Mouse (Mus musculus) small intestine, adult 2 months (tissue): ENCODE results near the gene Olfr531. TPM values are rescaled to one million over a fixed set of nuclear protein-coding genes. Genes with fewer than 3 reads are reported as not detected.

Source experiments
- H3K27ac ChIP-seq: fragments of 200-500 bp; 2 replicates; pipeline ENCODE4 v1.5.1; 2012; ENCODE audit warnings: low read depth, low read length, control low read depth, inconsistent platforms; ENCODE audit not compliant: insufficient read depth
- H3K27me3 ChIP-seq: fragments of 200-500 bp; 2 replicates; pipeline ENCODE4 v1.6.1; 2012; ENCODE audit warnings: mild to moderate bottlenecking, moderate library complexity, low read length, inconsistent platforms; ENCODE audit not compliant: control insufficient read depth, insufficient read depth
- H3K36me3 ChIP-seq: fragments of 200-500 bp; 2 replicates; pipeline ENCODE4 v1.6.1; 2012; ENCODE audit warnings: mild to moderate bottlenecking, low read length, control low read depth, inconsistent platforms; ENCODE audit not compliant: control insufficient read depth, insufficient read depth
- H3K4me1 ChIP-seq: fragments of 200-500 bp; 2 replicates; pipeline ENCODE4 v1.6.1; 2012; ENCODE audit warnings: low read length, inconsistent platforms, mixed read lengths; ENCODE audit not compliant: control insufficient read depth, insufficient read depth, insufficient read length
- H3K4me3 ChIP-seq: fragments of 200-500 bp; 2 replicates; pipeline ENCODE4 v1.5.1; 2012; ENCODE audit warnings: low read depth, mild to moderate bottlenecking, control low read depth, inconsistent platforms, low read length, moderate library complexity
- CTCF ChIP-seq: fragments of 200-500 bp; IDR thresholded peaks from 2 replicates; pipeline ENCODE4 v1.5.1; 2012; ENCODE audit warnings: low read depth, mild to moderate bottlenecking, control low read depth, inconsistent platforms, low read length, moderate library complexity, mixed read lengths; ENCODE audit not compliant: insufficient replicate concordance, insufficient read length; ENCODE audit errors: extremely low read depth
- POLR2A ChIP-seq: fragments of 200-500 bp; IDR thresholded peaks from 2 replicates; pipeline ENCODE4 v1.6.1; 2012; ENCODE audit warnings: low read depth, mild to moderate bottlenecking, control low read depth, inconsistent platforms, low read length, moderate library complexity
- WGBS: fragments of 180-500 bp; shearing (Covaris S2); methylation state at CpG from one replicate; pipeline ENCODE4 v1.1.7; 2018; 5-methylcytosine and 5-hydroxymethylcytosine counted together
- polyA plus RNA-seq: library from polyadenylated mRNA; depleted of rRNA; stranded (reverse); fragments of >200 nt; gene quantifications from 2 replicates; pipeline ENCODE4 v1.2.3, GENCODE M21; 2012; rRNA removed

Olfr531 gene
- 0.04 TPM in 1 of 2 replicates, not detected in the other for polyA plus RNA-seq

- no peak within 1 kb of the TSS for H3K27ac ChIP-seq
- H3K27me3 ChIP-seq: no peaks in the 10 kb centered on the region
- no peak within 1 kb of the TSS for H3K4me3 ChIP-seq
- H3K4me1 ChIP-seq: no peaks in the 10 kb centered on the region
- no peaks in the 10 kb centered on the region for H3K36me3 ChIP-seq
- WGBS: 76% methylated on average over 1 of the region's 1 CpGs
- TF ChIP-seq POLR2A (no peak), CTCF (no peak)
These were observed at the start of gene Olfr531 for GRCm38 (mm10) chr7:140402818-140403217. Gene Olfr531 (minus strand): TSS chr7:140402918.

DNA sequence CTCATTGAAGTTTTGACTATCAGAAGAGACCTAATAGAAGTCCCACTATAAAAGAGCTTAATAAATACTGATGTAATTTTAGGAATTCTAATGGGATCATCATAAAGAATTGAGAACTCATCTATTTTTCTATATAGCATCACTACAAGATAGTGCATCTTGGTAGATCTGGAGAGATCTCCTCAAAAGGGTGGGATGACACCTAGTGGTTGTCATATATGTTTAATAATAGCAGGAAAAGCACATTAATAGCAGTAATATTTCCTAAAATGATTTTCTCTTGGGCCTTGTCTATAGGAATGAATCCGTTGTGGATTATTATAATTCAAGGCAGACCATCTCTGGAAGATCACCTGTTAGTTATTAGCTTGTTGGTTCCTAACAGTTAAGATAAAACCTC lies 40.4 kb upstream of the Olfr531 start:
- Histone ChIP-seq H3K27ac (no peak overlapping the region), H3K36me3 (no peaks in the 10 kb centered on the region), H3K4me1 (no peaks in the 10 kb centered on the region), H3K4me3 (no peak overlapping the region), H3K27me3 (no peaks in the 10 kb centered on the region)
- TF ChIP-seq POLR2A (no peak), CTCF (no peak)
- 71% methylated on average over 1 of the region's 1 CpGs for WGBS

- H3K27me3 ChIP-seq: no peaks in the 10 kb centered on the region
- no peak for TF ChIP-seq POLR2A
- no peak for TF ChIP-seq CTCF
- H3K36me3 ChIP-seq: no peaks in the 10 kb centered on the region
- no peak within 1 kb of the TSS for H3K4me3 ChIP-seq
- no peaks in the 10 kb centered on the region for H3K4me1 ChIP-seq
- WGBS: 91% methylated on average over 1 of the region's 1 CpGs
- H3K27ac ChIP-seq: no peak within 1 kb of the TSS
These were observed 18.8 kb upstream of the Olfr531 start, which contains the start of gene Olfr532 for GRCm38 (mm10) chr7:140421539-140421938. Gene Olfr532 (minus strand): TSS chr7:140421639.

DNA sequence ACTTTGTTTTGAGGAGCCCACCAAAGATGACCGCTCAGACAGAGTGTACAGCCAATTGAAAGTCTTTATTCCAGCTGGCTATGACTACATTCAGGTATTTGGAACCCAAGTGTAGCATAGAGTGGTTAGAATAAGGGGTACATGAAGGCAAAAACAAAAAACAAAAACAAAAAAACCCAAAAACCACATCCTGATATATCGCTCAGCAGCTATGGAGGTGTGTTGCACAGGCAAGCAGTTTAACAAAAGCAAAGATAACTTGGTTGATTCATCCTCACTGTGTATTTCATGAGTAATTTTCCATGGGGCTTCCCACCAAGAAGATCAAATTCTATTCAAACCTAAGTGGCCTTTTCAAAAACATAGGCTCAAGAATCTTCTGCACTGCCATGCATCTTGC lies 25.8 kb downstream of the Olfr531 start:
- peak overlapping the region; percentile 53; the same call in 1 of the 2 replicates for H3K27ac ChIP-seq
- H3K4me1 ChIP-seq: no peaks in the 10 kb centered on the region
- no peaks in the 10 kb centered on the region for H3K27me3 ChIP-seq
- TF ChIP-seq CTCF: no peak
- no peak for TF ChIP-seq POLR2A
- 90% methylated on average over 2 of the region's 2 CpGs for WGBS
- H3K36me3 ChIP-seq: no peaks in the 10 kb centered on the region
- no peak overlapping the region for H3K4me3 ChIP-seq

DNA sequence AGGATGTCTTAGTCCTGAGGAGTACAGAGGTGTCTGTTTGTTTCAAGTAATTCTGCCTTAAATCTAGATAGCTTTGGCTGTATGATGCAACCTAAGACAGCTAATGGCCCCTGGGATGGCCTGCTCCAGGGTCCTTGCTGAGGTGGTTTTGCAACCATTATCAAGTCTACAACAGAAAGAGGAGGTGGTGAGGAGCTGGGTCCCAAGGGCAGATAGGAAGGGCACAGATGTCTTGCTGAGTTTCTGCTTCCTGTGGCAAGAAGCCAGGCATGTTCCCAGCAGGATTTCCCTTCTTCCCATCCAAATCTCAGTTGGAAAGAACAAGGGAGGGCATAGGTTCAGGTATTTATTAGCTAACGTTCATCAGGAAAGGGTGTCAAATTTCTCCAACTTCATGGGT lies 26.5 kb downstream of the Olfr531 start, which contains the start of gene Olfr530:
Olfr530 (minus strand) TSS at position 101 of the 400 bp plus-strand sequence.
- Histone ChIP-seq H3K27me3 (no peaks in the 10 kb centered on the region), H3K4me1 (no peaks in the 10 kb centered on the region), H3K27ac (peak within 1 kb of the TSS; percentile 53; the same call in 1 of the 2 replicates), H3K4me3 (no peak within 1 kb of the TSS), H3K36me3 (no peaks in the 10 kb centered on the region)
- WGBS: 22% methylated on average over 1 of the region's 1 CpGs
- no peak for TF ChIP-seq POLR2A
- no peak for TF ChIP-seq CTCF

- Histone ChIP-seq H3K4me1 (no peaks in the 10 kb centered on the region), H3K27me3 (no peaks in the 10 kb centered on the region), H3K36me3 (no peaks in the 10 kb centered on the region), H3K27ac (no peak overlapping the region; the same call in 1 of the 2 replicates), H3K4me3 (no peak overlapping the region)
- 65% methylated on average over 4 of the region's 4 CpGs for WGBS
- TF ChIP-seq CTCF (no peak), POLR2A (no peak)
These were observed 28.4 kb downstream of the Olfr531 start for GRCm38 (mm10) chr7:140374300-140374699.

GRCm38 (mm10) chr7:140361571-140361970 lies 41.1 kb downstream of the Olfr531 start, which contains the start of gene Olfr60:
Gene Olfr60 (minus strand): TSS chr7:140361671.
- Histone ChIP-seq H3K27me3 (no peaks in the 10 kb centered on the region), H3K36me3 (no peaks in the 10 kb centered on the region), H3K4me1 (no peaks in the 10 kb centered on the region), H3K27ac (no peak within 1 kb of the TSS), H3K4me3 (no peak within 1 kb of the TSS)
- 67% methylated on average over 3 of the region's 3 CpGs for WGBS
- no peak for TF ChIP-seq CTCF

Other genes with a start within 250 kb of the Olfr531 start
- 0.29 and 0.34 TPM in 2 replicates for gene Sprn, start 248.0 kb downstream of the Olfr531 start, polyA plus RNA-seq
- gene Olfr522, start 238.2 kb downstream of the Olfr531 start, polyA plus RNA-seq: not detected in 2 replicates
- gene Olfr523, start 229.7 kb downstream of the Olfr531 start, polyA plus RNA-seq: not detected in 2 replicates
- not detected in 2 replicates for gene Olfr524, start 197.0 kb downstream of the Olfr531 start, polyA plus RNA-seq
- 0.22 and 1.2 TPM in 2 replicates for gene Cd163l1, start 184.7 kb downstream of the Olfr531 start, polyA plus RNA-seq
- 0.18 and 0.28 TPM in 2 replicates for gene 5830411N06Rik, start 155.6 kb downstream of the Olfr531 start, polyA plus RNA-seq
- not detected in 2 replicates for gene Olfr525, start 82.1 kb downstream of the Olfr531 start, polyA plus RNA-seq
- not detected in 2 replicates for gene Olfr527, start 68.9 kb downstream of the Olfr531 start, polyA plus RNA-seq
- 0.36 and 1.6 TPM in 2 replicates for gene Olfr60, start 41.2 kb downstream of the Olfr531 start, polyA plus RNA-seq
- not detected in 2 replicates for gene Olfr530, start 26.6 kb downstream of the Olfr531 start, polyA plus RNA-seq
- not detected in 2 replicates for gene Olfr532, start 18.7 kb upstream of the Olfr531 start, polyA plus RNA-seq
- not detected in 2 replicates for gene Olfr533, start 60.5 kb upstream of the Olfr531 start, polyA plus RNA-seq
- gene Olfr535, start 81.3 kb upstream of the Olfr531 start, polyA plus RNA-seq: not detected in 2 replicates
- not detected in 2 replicates for gene Olfr536, start 104.5 kb upstream of the Olfr531 start, polyA plus RNA-seq
- not detected in 2 replicates for gene Olfr538, start 165.0 kb upstream of the Olfr531 start, polyA plus RNA-seq
- gene Olfr46, start 198.4 kb upstream of the Olfr531 start, polyA plus RNA-seq: not detected in 2 replicates
- gene Olfr61, start 226.1 kb upstream of the Olfr531 start, polyA plus RNA-seq: not detected in 2 replicates
- not detected in 2 replicates for gene Olfr53, start 243.5 kb upstream of the Olfr531 start, polyA plus RNA-seq